Mouse (Mus musculus): ENCODE results near the gene Rps27. TPM values are rescaled to one million over a fixed set of nuclear protein-coding genes. Genes with fewer than 3 reads are reported as not detected.

The Rps27 gene
- total and polyA plus RNA-seq, 3 experiments, result 1,222 to 3,858 (median 2,224) TPM

DNA sequence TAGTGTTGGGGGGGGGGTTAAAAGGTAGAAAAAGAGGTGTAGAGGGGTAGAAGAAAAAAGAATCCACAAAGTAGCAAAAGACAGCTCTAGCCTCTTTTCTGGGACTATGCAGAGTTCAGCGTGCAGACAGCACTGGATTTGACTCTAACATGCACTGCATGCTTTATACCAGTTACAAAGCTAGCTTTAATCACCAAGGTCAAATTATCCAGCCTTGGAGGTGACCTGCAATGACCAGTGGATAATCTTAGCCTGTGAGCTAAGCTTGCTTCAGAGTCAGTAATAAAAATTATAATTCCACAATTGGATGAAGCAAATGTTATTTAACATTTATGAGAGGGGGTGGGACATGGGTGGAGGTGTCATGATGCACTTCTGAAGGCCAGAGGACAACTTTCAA lies 17.8 kb downstream of the Rps27 start:
- Histone ChIP-seq H3K27me3 (replicated peaks) (no peaks in the 10 kb centered on the region), H3K4me3 (replicated peaks in 1 of 3; ENCODE audit: low read depth in 2 of 3, low read length in 2 of 3, poor library complexity in 1 of 3) (no peak overlapping the region), H3K27ac (ENCODE audit: insufficient read depth, low read depth) (no peak overlapping the region), H3K36me3 (replicated peaks in 1 of 2; ENCODE audit: control insufficient read depth in 1 of 2, insufficient read depth in 1 of 2, low read length in 1 of 2) (no peaks in the 10 kb centered on the region), H3K4me2 (ENCODE audit: insufficient read depth, low read depth, poor library complexity, severe bottlenecking) (no peak overlapping the region), H3K9ac (ENCODE audit: insufficient read depth, low read depth) (no peak overlapping the region), H3K79me2 (replicated peaks; ENCODE audit: control insufficient read depth, extremely low read depth, insufficient read depth, poor library complexity, severe bottlenecking) (no peaks in the 10 kb centered on the region), H3K9me3 (replicated peaks; ENCODE audit: low read length) (no peaks in the 10 kb centered on the region), H3K4me1 (ENCODE audit: control insufficient read depth in 1 of 2, insufficient read depth in 2 of 2) (no peaks in the 10 kb centered on the region)
- in situ Hi-C loops (cut with MboI; ENCODE audit: low pct_ligation_motif_present, low pct_unique_long_range_greater_than_20kb, low sequenced_read_pairs) (no loop called here), dilution Hi-C loops (cut with MboI; ENCODE audit: extremely low pct_ligation_motif_present, extremely low pct_unique_long_range_greater_than_20kb, low sequenced_read_pairs) (no loop called here)
- DNase-seq (ENCODE audit: extremely low read depth), result no peak
- TF ChIP-seq RAD21 (IDR thresholded peaks at IDR 0.05; ENCODE audit: low read depth, low read length), result no peak
- no peak for TF ChIP-seq ZC3H11A (IDR thresholded peaks at IDR 0.05; ENCODE audit: low read depth, low read length)
- TF ChIP-seq EP300 (IDR thresholded peaks at IDR 0.05; ENCODE audit: low read length), result no peak
- no peak for TF ChIP-seq IRF4 (IDR thresholded peaks at IDR 0.05; ENCODE audit: low read depth, low read length)
- TF ChIP-seq UBTF (IDR thresholded peaks at IDR 0.05; ENCODE audit: low read depth, low read length), result no peak
- no peak for TF ChIP-seq TCF12 (IDR thresholded peaks at IDR 0.05; ENCODE audit: low read depth, low read length)
- no peak for TF ChIP-seq SMC3 (IDR thresholded peaks at IDR 0.05; ENCODE audit: low read depth, low read length)
- no peak for TF ChIP-seq MYC (IDR thresholded peaks at IDR 0.05; ENCODE audit: low read depth, low read length)

DNA sequence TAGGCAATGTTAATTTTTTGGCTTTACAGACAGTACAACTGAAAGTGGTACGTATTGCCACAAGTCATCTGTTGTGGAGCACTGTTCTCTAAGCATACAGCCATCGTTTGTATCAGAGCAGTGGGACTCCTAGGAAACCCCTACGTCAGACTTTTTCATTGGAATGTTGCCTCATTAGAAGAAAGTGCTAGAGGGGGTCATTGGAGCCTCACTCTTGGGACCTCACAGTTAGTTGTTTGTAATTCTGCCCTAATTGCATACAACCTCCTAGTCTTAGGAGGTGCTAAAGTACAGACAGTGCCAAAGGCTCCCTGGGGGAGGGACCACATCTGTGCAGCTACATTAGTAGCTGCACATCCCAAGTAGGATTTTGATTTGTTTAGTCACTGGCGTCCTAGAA lies 18.7 kb downstream of the Rps27 start:
- H3K4me3 ChIP-seq (replicated peaks in 1 of 3; ENCODE audit: low read depth in 2 of 3, low read length in 2 of 3, poor library complexity in 1 of 3), result no peak overlapping the region
- no peaks in the 10 kb centered on the region for H3K4me1 ChIP-seq (ENCODE audit: control insufficient read depth in 1 of 2, insufficient read depth in 2 of 2)
- no peak overlapping the region for H3K27ac ChIP-seq (ENCODE audit: insufficient read depth, low read depth)
- H3K79me2 ChIP-seq (replicated peaks; ENCODE audit: control insufficient read depth, extremely low read depth, insufficient read depth, poor library complexity, severe bottlenecking), result no peaks in the 10 kb centered on the region
- no peak overlapping the region for H3K9ac ChIP-seq (ENCODE audit: insufficient read depth, low read depth)
- DNase-seq (ENCODE audit: extremely low read depth), result no peak
- TF ChIP-seq MAFK (IDR thresholded peaks at IDR 0.05; ENCODE audit: insufficient replicate concordance, low read length) (no peak), CHD1 (IDR thresholded peaks at IDR 0.05; ENCODE audit: low read depth, low read length) (no peak), KAT2A (IDR thresholded peaks at IDR 0.05; ENCODE audit: insufficient replicate concordance, low read length) (no peak), ELF1 (IDR thresholded peaks at IDR 0.05; ENCODE audit: low read depth, low read length) (no peak), RCOR1 (conservative IDR thresholded peaks at IDR 0.05; ENCODE audit: low read depth, low read length) (no peak), GABPA (IDR thresholded peaks at IDR 0.05; ENCODE audit: insufficient replicate concordance, low read depth, low read length) (no peak), TCF12 (IDR thresholded peaks at IDR 0.05; ENCODE audit: low read depth, low read length) (no peak), POLR2AphosphoS2 (IDR thresholded peaks at IDR 0.05; ENCODE audit: low read depth, low read length) (no peak), TBP (conservative IDR thresholded peaks at IDR 0.05; ENCODE audit: low read depth, low read length) (no peak), NRF1 (IDR thresholded peaks at IDR 0.05; ENCODE audit: low read depth, low read length) (no peak), SMC3 (IDR thresholded peaks at IDR 0.05; ENCODE audit: low read depth, low read length) (no peak)
- dilution Hi-C loops (cut with MboI; ENCODE audit: extremely low pct_ligation_motif_present, extremely low pct_unique_long_range_greater_than_20kb, low sequenced_read_pairs) (no loop called here), in situ Hi-C loops (cut with MboI; ENCODE audit: low pct_ligation_motif_present, low pct_unique_long_range_greater_than_20kb, low sequenced_read_pairs) (no loop called here)
- H3K9me3 ChIP-seq (replicated peaks; ENCODE audit: low read length), result no peaks in the 10 kb centered on the region
- no peaks in the 10 kb centered on the region for H3K27me3 ChIP-seq (replicated peaks)
- H3K4me2 ChIP-seq (ENCODE audit: insufficient read depth, low read depth, poor library complexity, severe bottlenecking), result no peak overlapping the region
- H3K36me3 ChIP-seq (replicated peaks in 1 of 2; ENCODE audit: control insufficient read depth in 1 of 2, insufficient read depth in 1 of 2, low read length in 1 of 2), result no peaks in the 10 kb centered on the region
